Mouse (Mus musculus): ENCODE data around the gene Dazap2. TPM values are rescaled to one million over a fixed set of nuclear protein-coding genes. Genes with fewer than 3 reads are reported as not detected.
"Not testable (repeated sequence)": the region's sequence is repeated elsewhere in the genome, so short reads cannot be mapped to it uniquely, and the experiment has no call there.

The Dazap2 gene
- polyA plus RNA-seq, 1 experiment from 2014 or later: 171 TPM

DNA sequence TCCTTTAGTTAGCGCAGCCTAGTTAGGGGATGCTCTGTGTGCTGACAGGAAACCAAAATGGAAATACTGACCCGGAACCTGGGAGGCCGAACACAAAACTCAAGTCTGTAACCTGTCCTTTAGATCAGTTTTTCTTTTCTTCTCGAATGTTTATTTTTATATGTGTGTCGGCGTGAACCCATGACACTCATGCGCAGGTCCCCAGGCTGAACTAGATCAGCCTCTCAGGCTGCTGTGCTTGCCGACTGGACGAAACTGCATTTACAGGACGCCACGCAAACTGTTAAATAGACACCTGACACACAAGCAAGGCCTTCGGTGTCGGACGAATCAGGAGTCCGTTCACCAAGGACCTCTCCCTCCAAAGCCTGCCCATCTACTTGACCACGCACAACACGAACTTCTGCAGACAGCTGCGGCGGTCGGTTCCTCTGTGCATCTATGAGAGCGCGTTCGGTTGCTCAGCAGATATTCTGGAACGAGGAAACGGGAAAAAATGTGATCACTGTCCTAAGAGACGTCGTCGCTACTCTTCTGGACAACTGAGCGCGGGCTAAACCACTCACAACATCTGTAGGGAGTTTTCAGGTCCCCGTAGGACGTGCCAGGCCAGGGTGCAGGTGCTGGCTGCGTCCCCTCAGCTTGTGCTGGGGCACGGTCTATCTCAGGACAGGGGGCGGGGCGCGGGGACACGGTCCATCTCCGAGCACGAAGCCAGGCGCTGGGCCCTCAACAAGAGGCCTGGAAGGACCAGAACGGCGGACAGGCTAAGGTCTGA, 742 bp upstream of the Dazap2 start:
- ATAC-seq (ENCODE audit: low FRiP score, low TSS enrichment) (no peak), DNase-seq (no peak)
- H3K9me3 ChIP-seq (ENCODE audit: control insufficient read depth, low read length): no peaks in the 10 kb centered on the region
- H3K27me3 ChIP-seq (ENCODE audit: control insufficient read depth, insufficient read depth, low read length): no peaks in the 10 kb centered on the region
- peak overlapping the region; percentile 97 for H3K27ac ChIP-seq (replicated peaks; ENCODE audit: low read depth, low read length)
- peak overlapping the region; percentile 87 for H3K4me2 ChIP-seq (ENCODE audit: low read length)
- 9% methylated on average over 43 of the region's 43 CpGs for WGBS
- peaks cover 18% of the 10 kb centered on the region for H3K4me1 ChIP-seq (ENCODE audit: control insufficient read depth, insufficient read depth, low read length)
- H3K36me3 ChIP-seq (ENCODE audit: control insufficient read depth, insufficient read depth, low read length): peaks cover 17% of the 10 kb centered on the region
- peak overlapping the region; percentile 93 for H3K4me3 ChIP-seq (replicated peaks; ENCODE audit: low read depth, low read length)
- peak overlapping the region; percentile 80 for H3K9ac ChIP-seq (replicated peaks; ENCODE audit: low read length)

DNA sequence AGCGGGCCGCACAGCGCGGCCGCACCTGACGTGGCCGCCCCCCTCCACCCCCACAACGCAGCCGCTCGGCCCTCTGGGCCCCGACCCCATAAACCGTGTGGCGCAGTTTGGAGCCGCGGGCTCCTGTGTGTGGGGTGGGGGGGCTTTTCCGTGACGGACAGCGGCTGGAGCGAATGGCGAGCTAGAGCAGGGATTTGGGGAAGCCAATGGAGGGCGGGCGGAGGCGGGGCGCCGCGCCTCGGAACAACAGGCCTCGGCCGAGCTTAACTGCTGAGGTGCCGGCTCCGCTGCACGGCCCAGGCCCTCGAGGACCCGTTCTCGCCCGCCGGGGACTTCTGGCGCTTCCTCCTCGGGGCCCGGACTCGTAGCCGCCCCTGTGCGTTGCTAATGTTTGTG, 674 bp downstream of the Dazap2 start:
- Histone ChIP-seq H3K9ac (replicated peaks; ENCODE audit: low read length) (peak overlapping the region; percentile 80), H3K9me3 (ENCODE audit: control insufficient read depth, low read length) (no peaks in the 10 kb centered on the region), H3K4me2 (ENCODE audit: low read length) (peak overlapping the region; percentile 87), H3K4me3 (replicated peaks; ENCODE audit: low read depth, low read length) (peak overlapping the region; percentile 93), H3K27ac (replicated peaks; ENCODE audit: low read depth, low read length) (peak overlapping the region; percentile 97), H3K36me3 (ENCODE audit: control insufficient read depth, insufficient read depth, low read length) (peaks cover 30% of the 10 kb centered on the region), H3K4me1 (ENCODE audit: control insufficient read depth, insufficient read depth, low read length) (peaks cover 18% of the 10 kb centered on the region), H3K27me3 (ENCODE audit: control insufficient read depth, insufficient read depth, low read length) (no peaks in the 10 kb centered on the region)
- peak; percentile 96 for DNase-seq
- 1% methylated on average over 43 of the region's 43 CpGs for WGBS
- peak; percentile 87 for ATAC-seq (ENCODE audit: low FRiP score, low TSS enrichment)

DNA sequence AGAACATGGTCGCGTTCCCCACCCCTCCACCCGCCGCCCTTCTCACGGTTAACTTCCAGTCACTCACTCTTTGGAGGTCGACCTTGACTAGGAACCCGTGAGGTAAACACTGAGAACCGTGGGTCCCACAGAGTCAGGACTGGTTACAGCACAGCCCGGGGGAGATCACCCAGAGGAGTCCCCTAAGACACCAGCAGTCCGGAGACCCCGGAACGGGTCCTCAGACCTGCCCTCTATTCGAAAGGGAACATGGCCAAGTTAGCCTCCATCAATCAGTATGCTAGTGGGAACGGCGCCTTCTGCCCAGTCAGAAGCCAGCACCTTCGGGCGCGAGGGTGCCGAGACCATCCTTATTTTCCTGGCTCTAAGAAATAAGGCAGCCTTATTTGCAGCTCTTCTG, 1.1 kb downstream of the Dazap2 start:
- Histone ChIP-seq H3K9ac (replicated peaks; ENCODE audit: low read length) (peak overlapping the region; percentile 80), H3K27me3 (ENCODE audit: control insufficient read depth, insufficient read depth, low read length) (no peaks in the 10 kb centered on the region), H3K4me3 (replicated peaks; ENCODE audit: low read depth, low read length) (peak overlapping the region; percentile 93), H3K9me3 (ENCODE audit: control insufficient read depth, low read length) (no peaks in the 10 kb centered on the region), H3K4me2 (ENCODE audit: low read length) (peak overlapping the region; percentile 87), H3K36me3 (ENCODE audit: control insufficient read depth, insufficient read depth, low read length) (peaks cover 32% of the 10 kb centered on the region), H3K4me1 (ENCODE audit: control insufficient read depth, insufficient read depth, low read length) (peaks cover 18% of the 10 kb centered on the region), H3K27ac (replicated peaks; ENCODE audit: low read depth, low read length) (peak overlapping the region; percentile 97)
- DNase-seq (no peak), ATAC-seq (ENCODE audit: low FRiP score, low TSS enrichment) (peak; percentile 15)
- WGBS: 1% methylated on average over 19 of the region's 19 CpGs

DNA sequence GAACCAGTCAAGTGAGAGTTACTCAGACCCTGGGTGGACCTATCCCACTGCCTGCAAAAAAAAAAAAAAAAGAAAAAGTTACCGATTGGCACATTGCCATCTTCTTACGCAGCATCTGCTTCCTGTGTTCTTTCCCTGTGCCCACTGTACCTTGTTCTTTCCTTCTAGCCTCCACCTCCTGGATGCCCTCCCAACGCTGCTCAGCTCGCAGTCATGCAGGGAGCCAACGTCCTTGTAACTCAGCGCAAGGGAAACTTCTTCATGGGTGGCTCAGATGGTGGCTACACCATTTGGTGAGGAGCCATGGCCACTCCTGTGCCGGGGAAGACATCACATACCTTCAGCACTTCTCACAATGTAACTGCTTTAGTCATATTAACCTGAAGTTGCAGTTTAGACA, 4.1 kb downstream of the Dazap2 start:
- H3K36me3 ChIP-seq (ENCODE audit: control insufficient read depth, insufficient read depth, low read length): peaks cover 32% of the 10 kb centered on the region
- DNase-seq: no peak
- peaks cover 13% of the 10 kb centered on the region for H3K4me1 ChIP-seq (ENCODE audit: control insufficient read depth, insufficient read depth, low read length)
- WGBS: 89% methylated on average over 7 of the region's 7 CpGs
- H3K27me3 ChIP-seq (ENCODE audit: control insufficient read depth, insufficient read depth, low read length): no peaks in the 10 kb centered on the region
- H3K9me3 ChIP-seq (ENCODE audit: control insufficient read depth, low read length): no peaks in the 10 kb centered on the region
- no peak overlapping the region for H3K27ac ChIP-seq (replicated peaks; ENCODE audit: low read depth, low read length)
- ATAC-seq (ENCODE audit: low FRiP score, low TSS enrichment): no peak
- no peak overlapping the region for H3K4me3 ChIP-seq (replicated peaks; ENCODE audit: low read depth, low read length)
- no peak overlapping the region for H3K9ac ChIP-seq (replicated peaks; ENCODE audit: low read length)
- H3K4me2 ChIP-seq (ENCODE audit: low read length): no peak overlapping the region

DNA sequence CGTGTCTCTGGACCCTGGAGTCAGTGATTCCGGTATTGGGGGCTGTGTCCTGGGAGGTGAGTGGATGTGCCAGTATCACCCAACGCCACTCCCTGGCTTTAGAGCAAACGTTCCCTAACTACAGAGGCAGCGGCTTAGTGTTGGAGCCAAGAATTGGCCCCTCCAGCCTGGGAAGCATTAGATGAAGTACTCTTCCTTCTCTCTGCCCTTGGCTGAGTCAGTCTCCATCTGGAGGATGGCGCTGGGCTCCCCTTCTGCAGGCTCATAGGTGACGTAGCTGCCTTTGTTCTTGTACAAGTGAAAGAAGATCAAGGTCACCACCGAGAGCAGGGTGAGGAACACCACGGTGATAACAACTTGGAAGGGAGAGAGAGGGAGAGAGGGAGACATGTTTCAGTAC, 6.5 kb downstream of the Dazap2 start:
- H3K27ac ChIP-seq (replicated peaks; ENCODE audit: low read depth, low read length); DNase-seq; H3K4me3 ChIP-seq (replicated peaks; ENCODE audit: low read depth, low read length); H3K9me3 ChIP-seq (ENCODE audit: control insufficient read depth, low read length); H3K4me2 ChIP-seq (ENCODE audit: low read length); H3K4me1 ChIP-seq (ENCODE audit: control insufficient read depth, insufficient read depth, low read length); H3K27me3 ChIP-seq (ENCODE audit: control insufficient read depth, insufficient read depth, low read length); ATAC-seq (ENCODE audit: low FRiP score, low TSS enrichment); H3K9ac ChIP-seq (replicated peaks; ENCODE audit: low read length): not testable (repeated sequence)
- WGBS: 78% methylated on average over 9 of the region's 9 CpGs
- peaks cover 32% of the 10 kb centered on the region for H3K36me3 ChIP-seq (ENCODE audit: control insufficient read depth, insufficient read depth, low read length)

DNA sequence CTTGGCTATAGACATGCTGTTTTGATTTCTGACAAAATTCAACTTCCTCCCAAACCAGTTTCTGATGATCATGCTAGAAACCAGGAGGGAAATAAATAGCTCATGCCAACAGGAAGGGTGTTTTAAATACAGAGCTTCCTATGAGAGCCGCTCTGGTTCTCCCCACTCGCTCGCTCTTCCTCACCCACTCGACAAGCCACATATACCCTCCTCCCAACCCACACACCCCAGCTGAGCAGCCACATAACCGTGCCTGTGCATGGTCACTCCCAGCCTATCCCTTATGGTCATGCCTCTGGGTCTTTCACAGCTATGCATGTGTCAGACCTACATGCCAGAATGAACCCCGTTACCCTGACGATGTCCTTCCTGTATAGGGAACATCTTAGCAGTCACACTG, 7.0 kb downstream of the Dazap2 start:
- H3K9ac ChIP-seq (replicated peaks; ENCODE audit: low read length): no peak overlapping the region
- no peaks in the 10 kb centered on the region for H3K9me3 ChIP-seq (ENCODE audit: control insufficient read depth, low read length)
- H3K4me1 ChIP-seq (ENCODE audit: control insufficient read depth, insufficient read depth, low read length): no peaks in the 10 kb centered on the region
- no peak overlapping the region for H3K4me3 ChIP-seq (replicated peaks; ENCODE audit: low read depth, low read length)
- no peak for ATAC-seq (ENCODE audit: low FRiP score, low TSS enrichment)
- H3K27me3 ChIP-seq (ENCODE audit: control insufficient read depth, insufficient read depth, low read length): no peaks in the 10 kb centered on the region
- no peak for DNase-seq
- no peak overlapping the region for H3K4me2 ChIP-seq (ENCODE audit: low read length)
- no peak overlapping the region for H3K27ac ChIP-seq (replicated peaks; ENCODE audit: low read depth, low read length)
- 90% methylated on average over 7 of the region's 7 CpGs for WGBS
- H3K36me3 ChIP-seq (ENCODE audit: control insufficient read depth, insufficient read depth, low read length): peaks cover 32% of the 10 kb centered on the region

DNA sequence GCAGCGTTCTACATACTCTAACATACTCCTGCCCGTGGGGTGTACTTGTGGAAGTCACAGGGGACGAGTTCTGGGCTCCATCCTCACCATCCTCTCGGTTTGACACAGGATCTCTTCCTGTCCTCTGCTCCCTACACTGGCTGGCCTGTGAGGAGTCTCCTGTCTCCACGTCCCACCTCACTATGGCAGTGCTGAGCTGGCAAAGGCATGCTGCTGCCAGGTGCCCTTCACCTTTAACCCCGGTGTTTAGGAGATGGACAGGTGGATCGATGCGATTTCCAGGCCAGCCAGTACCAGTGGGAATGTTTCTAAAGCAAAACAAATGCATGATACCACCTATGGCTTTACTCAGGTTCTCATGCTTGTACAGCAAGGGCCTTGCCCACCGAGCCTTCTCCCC, 8.6 kb downstream of the Dazap2 start:
- peaks cover 22% of the 10 kb centered on the region for H3K36me3 ChIP-seq (ENCODE audit: control insufficient read depth, insufficient read depth, low read length)
- H3K27me3 ChIP-seq (ENCODE audit: control insufficient read depth, insufficient read depth, low read length): no peaks in the 10 kb centered on the region
- no peak overlapping the region for H3K9ac ChIP-seq (replicated peaks; ENCODE audit: low read length)
- no peaks in the 10 kb centered on the region for H3K4me1 ChIP-seq (ENCODE audit: control insufficient read depth, insufficient read depth, low read length)
- no peak overlapping the region for H3K27ac ChIP-seq (replicated peaks; ENCODE audit: low read depth, low read length)
- H3K9me3 ChIP-seq (ENCODE audit: control insufficient read depth, low read length): no peaks in the 10 kb centered on the region
- DNase-seq (no peak), ATAC-seq (ENCODE audit: low FRiP score, low TSS enrichment) (no peak)
- WGBS: 88% methylated on average over 9 of the region's 9 CpGs
- no peak overlapping the region for H3K4me2 ChIP-seq (ENCODE audit: low read length)
- no peak overlapping the region for H3K4me3 ChIP-seq (replicated peaks; ENCODE audit: low read depth, low read length)

DNA sequence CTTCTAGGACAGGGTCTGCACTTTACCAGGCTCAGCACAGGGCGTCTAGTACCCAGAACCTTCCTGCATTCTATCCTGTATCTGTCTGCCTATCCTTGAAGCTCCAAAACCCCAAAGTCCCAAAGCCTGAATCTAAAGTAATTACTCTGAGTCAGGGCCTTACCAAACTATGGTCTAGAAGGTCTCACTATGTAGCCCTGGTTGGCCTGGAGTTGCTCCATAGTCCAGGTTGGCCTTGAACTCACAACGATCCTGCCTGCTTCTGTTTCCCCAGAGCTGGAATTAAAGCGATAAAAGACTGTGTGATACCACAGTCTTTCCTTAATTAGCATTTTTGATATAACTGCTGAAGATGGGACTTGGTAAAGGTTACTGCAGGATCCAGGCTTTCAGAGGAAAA, 9.3 kb downstream of the Dazap2 start:
- 86% methylated on average over 3 of the region's 3 CpGs for WGBS

DNA sequence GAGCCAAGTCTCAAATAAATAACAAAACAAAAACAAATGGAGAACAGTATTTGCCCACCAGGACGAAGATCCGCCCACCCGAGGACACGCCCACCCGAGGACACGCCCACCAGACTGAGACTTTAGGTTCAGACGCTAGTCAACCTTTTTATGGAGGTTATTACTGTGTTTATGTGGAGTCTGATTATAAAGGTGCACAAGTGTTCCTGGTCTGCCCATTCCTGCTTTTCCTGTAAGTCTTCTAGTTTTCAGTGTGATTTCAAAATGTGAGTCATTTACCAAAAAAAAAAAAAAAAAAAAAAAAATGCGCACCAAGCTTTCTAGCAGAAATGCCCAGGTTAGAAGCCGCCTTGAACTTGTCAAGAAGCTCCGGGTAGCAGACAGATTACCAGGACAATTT, 12.1 kb downstream of the Dazap2 start:
- no peak for ATAC-seq (ENCODE audit: low FRiP score, low TSS enrichment)
- 22% methylated on average over 10 of the region's 10 CpGs for WGBS
- no peak for DNase-seq
- H3K4me3 ChIP-seq (replicated peaks; ENCODE audit: low read depth, low read length): no peak overlapping the region
- no peak overlapping the region for H3K4me2 ChIP-seq (ENCODE audit: low read length)
- no peak overlapping the region for H3K27ac ChIP-seq (replicated peaks; ENCODE audit: low read depth, low read length)
- no peaks in the 10 kb centered on the region for H3K36me3 ChIP-seq (ENCODE audit: control insufficient read depth, insufficient read depth, low read length)
- no peaks in the 10 kb centered on the region for H3K9me3 ChIP-seq (ENCODE audit: control insufficient read depth, low read length)
- H3K27me3 ChIP-seq (ENCODE audit: control insufficient read depth, insufficient read depth, low read length): no peaks in the 10 kb centered on the region
- no peaks in the 10 kb centered on the region for H3K4me1 ChIP-seq (ENCODE audit: control insufficient read depth, insufficient read depth, low read length)
- H3K9ac ChIP-seq (replicated peaks; ENCODE audit: low read length): no peak overlapping the region

More for the DNA sequence above, 9.3 kb downstream of the Dazap2 start:
- Histone ChIP-seq H3K27me3 (ENCODE audit: control insufficient read depth, insufficient read depth, low read length) (no peaks in the 10 kb centered on the region), H3K4me3 (replicated peaks; ENCODE audit: low read depth, low read length) (no peak overlapping the region), H3K9ac (replicated peaks; ENCODE audit: low read length) (no peak overlapping the region), H3K27ac (replicated peaks; ENCODE audit: low read depth, low read length) (no peak overlapping the region), H3K4me2 (ENCODE audit: low read length) (no peak overlapping the region), H3K36me3 (ENCODE audit: control insufficient read depth, insufficient read depth, low read length) (peaks cover 15% of the 10 kb centered on the region), H3K9me3 (ENCODE audit: control insufficient read depth, low read length) (no peaks in the 10 kb centered on the region), H3K4me1 (ENCODE audit: control insufficient read depth, insufficient read depth, low read length) (no peaks in the 10 kb centered on the region)
- DNase-seq (no peak), ATAC-seq (ENCODE audit: low FRiP score, low TSS enrichment) (no peak)

All from midbrain, embryonic 14.5 days (tissue).